ENCODE assay signal across 10 mouse cellular contexts in genomic region chr17:86336652-86337073, GRCm38 (mm10).
DNase-seq lines count a peak whose midpoint lies in the region; ATAC-seq and TF ChIP-seq lines count a peak whose summit lies in the region.
"Had no signal": no experiment of that assay in that cellular context is flagged by ENCODE, and none has a peak within 500 bp of the region (broad histone marks: within the 10 kb centered on the region; RNA-seq: fewer than 3 reads in every experiment).

No protein-coding gene starts in this region.

- peak overlapping the region; percentile 76 for H3K4me2 ChIP-seq in CH12.LX (ENCODE audit: insufficient read depth, low read depth, poor library complexity, severe bottlenecking)
- H3K4me2 ChIP-seq: forebrain, embryonic 13.5 days; neural tube, embryonic 12.5 days had no signal

- 53% methylated on average over 4 of the region's 4 CpGs for WGBS in heart, embryonic 10.5 days
- 77% methylated on average over 4 of the region's 4 CpGs for WGBS in midbrain, embryonic 10.5 days

- dilution Hi-C loops in CH12.LX (cut with MboI; ENCODE audit: extremely low pct_ligation_motif_present, extremely low pct_unique_long_range_greater_than_20kb, low sequenced_read_pairs): no loop called here

- TF ChIP-seq POLR2A in CH12.LX (IDR thresholded peaks at IDR 0.05; ENCODE audit: low read depth, low read length): no peak; the same call in 1 of the 2 replicates

- TF ChIP-seq EP300 in CH12.LX (IDR thresholded peaks at IDR 0.05; ENCODE audit: low read length): no peak

- peaks cover 4% of the 10 kb centered on the region; the same call in 1 of the 2 replicates for H3K79me2 ChIP-seq in CH12.LX (replicated peaks; ENCODE audit: control insufficient read depth, extremely low read depth, insufficient read depth, poor library complexity, severe bottlenecking)

- no peak overlapping the region for H3K4me3 ChIP-seq in heart, embryonic 10.5 days
- peak overlapping the region in 1 of 3 experiments; percentile 45 for H3K4me3 ChIP-seq in CH12.LX (replicated peaks in 1 of 3; ENCODE audit: low read depth in 2 of 3, low read length in 2 of 3, poor library complexity in 1 of 3)
- H3K4me3 ChIP-seq in midbrain, embryonic 10.5 days: no peak overlapping the region
- H3K4me3 ChIP-seq: forebrain, embryonic 13.5 days; neural tube, embryonic 12.5 days had no signal

- H3K36me3 ChIP-seq in heart, embryonic 10.5 days: no peaks in the 10 kb centered on the region
- peaks cover 0 to 16% of the 10 kb centered on the region in 2 experiments for H3K36me3 ChIP-seq in CH12.LX (replicated peaks in 1 of 2; ENCODE audit: control insufficient read depth in 1 of 2, insufficient read depth in 1 of 2, low read length in 1 of 2)
- H3K36me3 ChIP-seq in midbrain, embryonic 10.5 days: no peaks in the 10 kb centered on the region
- H3K36me3 ChIP-seq: neural tube, embryonic 12.5 days had no signal

- TF ChIP-seq RAD21 in CH12.LX (IDR thresholded peaks at IDR 0.05; ENCODE audit: low read depth, low read length): no peak

- H3K9me3 ChIP-seq in heart, embryonic 10.5 days: no peaks in the 10 kb centered on the region
- no peaks in the 10 kb centered on the region for H3K9me3 ChIP-seq in CH12.LX (replicated peaks; ENCODE audit: low read length)
- no peaks in the 10 kb centered on the region for H3K9me3 ChIP-seq in midbrain, embryonic 10.5 days (replicated peaks)
- H3K9me3 ChIP-seq: forebrain, embryonic 13.5 days; neural tube, embryonic 12.5 days had no signal

- in situ Hi-C loops in CH12.LX (cut with MboI; ENCODE audit: low pct_ligation_motif_present, low pct_unique_long_range_greater_than_20kb, low sequenced_read_pairs): no loop called here

- H3K4me1 ChIP-seq in heart, embryonic 10.5 days: peaks cover 33% of the 10 kb centered on the region
- H3K4me1 ChIP-seq in CH12.LX (ENCODE audit: control insufficient read depth in 1 of 2, insufficient read depth in 2 of 2): peaks cover 42 to 82% of the 10 kb centered on the region in 2 experiments
- H3K4me1 ChIP-seq in midbrain, embryonic 10.5 days: peaks cover 3% of the 10 kb centered on the region
- H3K4me1 ChIP-seq: forebrain, embryonic 13.5 days had no signal

- peak overlapping the region; percentile 56 for H3K27ac ChIP-seq in heart, embryonic 10.5 days
- peak overlapping the region; percentile 100 for H3K27ac ChIP-seq in CH12.LX (ENCODE audit: insufficient read depth, low read depth)
- H3K27ac ChIP-seq in midbrain, embryonic 10.5 days (replicated peaks): no peak overlapping the region
- H3K27ac ChIP-seq: forebrain, embryonic 13.5 days; neural tube, embryonic 12.5 days had no signal

- TF ChIP-seq CTCF in CH12.LX (conservative IDR thresholded peaks at IDR 0.05 in 1 of 2, IDR thresholded peaks at IDR 0.05 in 1 of 2; ENCODE audit: low read depth in 2 of 2, low read length in 2 of 2): no peak

- no peaks in the 10 kb centered on the region for H3K27me3 ChIP-seq in heart, embryonic 10.5 days (ENCODE audit: insufficient read depth, poor library complexity, severe bottlenecking)
- H3K27me3 ChIP-seq in CH12.LX (replicated peaks): no peaks in the 10 kb centered on the region
- no peaks in the 10 kb centered on the region for H3K27me3 ChIP-seq in midbrain, embryonic 10.5 days (ENCODE audit: low read depth, poor library complexity, severe bottlenecking)
- H3K27me3 ChIP-seq: forebrain, embryonic 13.5 days; neural tube, embryonic 12.5 days had no signal

- ATAC-seq in neutrophil, adult 5-6 weeks (ENCODE audit: extremely low read depth, insufficient number of reproducible peaks, low FRiP score, poor library complexity, severe bottlenecking): peak; percentile 17; the same call in 1 of the 2 replicates
- ATAC-seq: forebrain, embryonic 13.5 days had no signal

- no peak for DNase-seq in heart, embryonic 10.5 days (ENCODE audit: low spot score)
- no peak for DNase-seq in heart, adult 8-10 months (ENCODE audit: low spot score)
- DNase-seq in CH12.LX (ENCODE audit: extremely low read depth): peak; percentile 67
- peak; percentile 71 for DNase-seq in kidney, postnatal 10 days
- no peak for DNase-seq in embryo, embryonic 10 days (ENCODE audit: low spot score)
- DNase-seq in midbrain, embryonic 10.5 days (ENCODE audit: low spot score): no peak
- DNase-seq in ovary, postnatal 36 days (ENCODE audit: low spot score): no peak

- no peak overlapping the region; the same call in 1 of the 2 replicates for H3K9ac ChIP-seq in CH12.LX (ENCODE audit: insufficient read depth, low read depth)
- H3K9ac ChIP-seq: forebrain, embryonic 13.5 days; neural tube, embryonic 12.5 days had no signal

TF ChIP-seq in CH12.LX, 34 proteins besides CTCF, POLR2A, EP300 and RAD21:
- no peak for TF ChIP-seq IRF4 (IDR thresholded peaks at IDR 0.05; ENCODE audit: low read depth, low read length)
- no peak for TF ChIP-seq ZNF384 (IDR thresholded peaks at IDR 0.05; ENCODE audit: low read depth, low read length)
- TF ChIP-seq MXI1 (IDR thresholded peaks at IDR 0.05; ENCODE audit: low read depth, low read length): no peak; the same call in 1 of the 2 replicates
- TF ChIP-seq USF2 (conservative IDR thresholded peaks at IDR 0.05; ENCODE audit: low read depth, low read length): no peak
- TF ChIP-seq UBTF (IDR thresholded peaks at IDR 0.05; ENCODE audit: low read depth, low read length): no peak
- no peak for TF ChIP-seq MAX (IDR thresholded peaks at IDR 0.05; ENCODE audit: low read length)
- TF ChIP-seq ELF1 (IDR thresholded peaks at IDR 0.05; ENCODE audit: low read depth, low read length): no peak
- TF ChIP-seq SIN3A (IDR thresholded peaks at IDR 0.05; ENCODE audit: low read length): no peak
- TF ChIP-seq USF1 (IDR thresholded peaks at IDR 0.05; ENCODE audit: low read depth, low read length): no peak
- 0 out of 2 replicates have a peak, but pooled peaks have one; percentile 31 for TF ChIP-seq MAFK (IDR thresholded peaks at IDR 0.05; ENCODE audit: insufficient replicate concordance, low read length)
- TF ChIP-seq RCOR1 (conservative IDR thresholded peaks at IDR 0.05; ENCODE audit: low read depth, low read length): no peak; the same call in 1 of the 2 replicates
- TF ChIP-seq KAT2A (IDR thresholded peaks at IDR 0.05; ENCODE audit: insufficient replicate concordance, low read length): no peak
- no peak for TF ChIP-seq JUND (conservative IDR thresholded peaks at IDR 0.05; ENCODE audit: low read depth, low read length)
- TF ChIP-seq CHD2 (IDR thresholded peaks at IDR 0.05; ENCODE audit: low read length): peak; percentile 84
- TF ChIP-seq SMC3 (IDR thresholded peaks at IDR 0.05; ENCODE audit: low read depth, low read length): no peak
- no peak for TF ChIP-seq MAZ (IDR thresholded peaks at IDR 0.05; ENCODE audit: low read depth, low read length)
- no peak for TF ChIP-seq TBP (conservative IDR thresholded peaks at IDR 0.05; ENCODE audit: low read depth, low read length)
- TF ChIP-seq POLR2AphosphoS2 (IDR thresholded peaks at IDR 0.05; ENCODE audit: low read depth, low read length): no peak
- no peak for TF ChIP-seq JUN (IDR thresholded peaks at IDR 0.05; ENCODE audit: insufficient read depth, low read depth, low read length)
- no peak for TF ChIP-seq CHD1 (IDR thresholded peaks at IDR 0.05; ENCODE audit: low read depth, low read length)
- peak; percentile 87 for TF ChIP-seq BHLHE40 (IDR thresholded peaks at IDR 0.05; ENCODE audit: low read depth, low read length)
- no peak for TF ChIP-seq PAX5 (IDR thresholded peaks at IDR 0.05; ENCODE audit: low read length)
- TF ChIP-seq HCFC1 (IDR thresholded peaks at IDR 0.05; ENCODE audit: low read depth, low read length): no peak
- TF ChIP-seq NRF1 (IDR thresholded peaks at IDR 0.05; ENCODE audit: low read depth, low read length): 0 out of 2 replicates have a peak, but pooled peaks have one; percentile 19

Comparison
In these comparisons a context has a peak if more than half of its experiments do, and no peak if none do; other contexts are left out.
1. DNase-seq: peak in CH12.LX (single experiment) and kidney, postnatal 10 days (single experiment); none in heart, embryonic 10.5 days (single experiment), heart, adult 8-10 months (single experiment), embryo, embryonic 10 days (single experiment), midbrain, embryonic 10.5 days (single experiment) and ovary, postnatal 36 days (single experiment).